27 mouse cellular contexts compared by ENCODE assay signal in genomic region chr12:27593436-27593835, GRCm38 (mm10).
"Had no signal": no experiment of that assay in that cellular context is flagged by ENCODE, and none has a peak within 500 bp of the region (broad histone marks: within the 10 kb centered on the region; RNA-seq: fewer than 3 reads in every experiment).

No protein-coding gene starts in this region.

- DNase-seq: cerebellum, adult 2 months; cerebellum, adult 8-10 months; cerebellum, adult 9-10 months; cerebellum, adult 9-11 months; cerebellum, postnatal 10 days; cerebellum, postnatal 14 days; cerebellum, postnatal 25 days; cerebellum, postnatal 36 days; embryo, embryonic 11 days; forebrain, postnatal 0 days; gastrocnemius, adult 2 months; gastrocnemius, postnatal 10 days; gastrocnemius, postnatal 14 days; gastrocnemius, postnatal 25 days; gastrocnemius, postnatal 36 days; heart, adult 18-20 months; heart, adult 2 months had no signal

- H3K27me3 ChIP-seq: embryonic facial prominence, embryonic 12.5 days; embryonic facial prominence, embryonic 13.5 days; embryonic facial prominence, embryonic 15.5 days; forebrain, embryonic 12.5 days; forebrain, embryonic 13.5 days; forebrain, embryonic 15.5 days had no signal

- H3K4me3 ChIP-seq: embryonic facial prominence, embryonic 10.5 days; embryonic facial prominence, embryonic 12.5 days; embryonic facial prominence, embryonic 13.5 days; embryonic facial prominence, embryonic 15.5 days; erythroblast, embryonic 14.5 days; forebrain, embryonic 10.5 days; forebrain, embryonic 12.5 days; forebrain, embryonic 13.5 days; forebrain, embryonic 15.5 days; gastrocnemius, adult 2 months; heart, adult 2 months; heart, embryonic 10.5 days had no signal

- H3K4me2 ChIP-seq: embryonic facial prominence, embryonic 12.5 days; embryonic facial prominence, embryonic 13.5 days; embryonic facial prominence, embryonic 15.5 days; forebrain, embryonic 12.5 days; forebrain, embryonic 13.5 days; forebrain, embryonic 15.5 days had no signal

- H3K36me3 ChIP-seq: embryonic facial prominence, embryonic 10.5 days; embryonic facial prominence, embryonic 12.5 days; embryonic facial prominence, embryonic 13.5 days; embryonic facial prominence, embryonic 15.5 days; forebrain, embryonic 10.5 days; forebrain, embryonic 12.5 days; forebrain, embryonic 15.5 days; heart, embryonic 10.5 days had no signal
